Mouse (Mus musculus): ENCODE results near the gene Car4. TPM values are rescaled to one million over a fixed set of nuclear protein-coding genes. Genes with fewer than 3 reads are reported as not detected.

Car4 gene
- polyA plus RNA-seq, 1 experiment from 2014 or later: 5.4 TPM

GRCm38 (mm10) chr11:84976706-84977105 is 19.1 kb downstream of the Car4 start:
- no peak overlapping the region for H3K4me2 ChIP-seq (replicated peaks)
- H3K27me3 ChIP-seq: no peaks in the 10 kb centered on the region
- H3K4me1 ChIP-seq (replicated peaks): 0 out of 2 replicates have a peak, but pooled peaks cover 3% of the 10 kb centered on the region
- 78% methylated on average over 3 of the region's 3 CpGs for WGBS
- ATAC-seq: no peak
- H3K4me3 ChIP-seq (replicated peaks): no peak overlapping the region
- H3K9me3 ChIP-seq: no peaks in the 10 kb centered on the region
- H3K36me3 ChIP-seq: no peaks in the 10 kb centered on the region
- no peak overlapping the region for H3K9ac ChIP-seq (replicated peaks)
- H3K27ac ChIP-seq: no peak overlapping the region

- H3K9ac ChIP-seq (replicated peaks): no peak overlapping the region
- H3K27ac ChIP-seq: no peak overlapping the region
- 84% methylated on average over 3 of the region's 3 CpGs for WGBS
- no peaks in the 10 kb centered on the region for H3K27me3 ChIP-seq
- no peak overlapping the region for H3K4me3 ChIP-seq (replicated peaks)
- H3K9me3 ChIP-seq: no peaks in the 10 kb centered on the region
- no peaks in the 10 kb centered on the region for H3K36me3 ChIP-seq
- ATAC-seq: no peak
- no peak overlapping the region for H3K4me2 ChIP-seq (replicated peaks)
- 0 out of 2 replicates have a peak, but pooled peaks cover 3% of the 10 kb centered on the region for H3K4me1 ChIP-seq (replicated peaks)
These were observed 19.9 kb downstream of the Car4 start for GRCm38 (mm10) chr11:84977385-84977952.

GRCm38 (mm10) chr11:84978113-84978512 is 20.5 kb downstream of the Car4 start:
- H3K27me3 ChIP-seq: no peaks in the 10 kb centered on the region
- H3K4me3 ChIP-seq (replicated peaks): no peak overlapping the region
- no peak overlapping the region for H3K4me2 ChIP-seq (replicated peaks)
- no peak overlapping the region for H3K27ac ChIP-seq
- H3K9ac ChIP-seq (replicated peaks): no peak overlapping the region
- 50% methylated on average over 2 of the region's 2 CpGs for WGBS
- H3K4me1 ChIP-seq (replicated peaks): 0 out of 2 replicates have a peak, but pooled peaks cover 3% of the 10 kb centered on the region
- ATAC-seq: no peak
- no peaks in the 10 kb centered on the region for H3K9me3 ChIP-seq
- peaks cover under 1% of the 10 kb centered on the region; the same call in 1 of the 2 replicates for H3K36me3 ChIP-seq

- Histone ChIP-seq H3K27ac (no peak overlapping the region), H3K27me3 (no peaks in the 10 kb centered on the region), H3K9me3 (no peaks in the 10 kb centered on the region), H3K4me1 (replicated peaks) (no peaks in the 10 kb centered on the region), H3K9ac (replicated peaks) (no peak overlapping the region), H3K4me3 (replicated peaks) (no peak overlapping the region), H3K4me2 (replicated peaks) (no peak overlapping the region), H3K36me3 (peaks cover 7% of the 10 kb centered on the region)
- WGBS: 51% methylated on average over 1 of the region's 1 CpGs
- no peak for ATAC-seq
These were observed 21.8 kb downstream of the Car4 start for GRCm38 (mm10) chr11:84979351-84979750.

- Histone ChIP-seq H3K4me3 (replicated peaks) (no peak overlapping the region), H3K9me3 (no peaks in the 10 kb centered on the region), H3K27ac (no peak overlapping the region), H3K27me3 (no peaks in the 10 kb centered on the region), H3K4me2 (replicated peaks) (no peak overlapping the region), H3K36me3 (peaks cover 12% of the 10 kb centered on the region), H3K9ac (replicated peaks) (no peak overlapping the region), H3K4me1 (replicated peaks) (no peaks in the 10 kb centered on the region)
- no peak for ATAC-seq
- 83% methylated on average over 2 of the region's 2 CpGs for WGBS
These were observed 23.1 kb downstream of the Car4 start for GRCm38 (mm10) chr11:84980697-84981096.

GRCm38 (mm10) chr11:84985421-84985820 is 27.8 kb downstream of the Car4 start:
- Histone ChIP-seq H3K36me3 (peaks cover 35% of the 10 kb centered on the region), H3K4me2 (replicated peaks) (no peak overlapping the region), H3K27ac (no peak overlapping the region), H3K9me3 (no peaks in the 10 kb centered on the region), H3K27me3 (no peaks in the 10 kb centered on the region), H3K4me1 (replicated peaks) (no peaks in the 10 kb centered on the region), H3K4me3 (replicated peaks) (no peak overlapping the region), H3K9ac (replicated peaks) (no peak overlapping the region)
- ATAC-seq: no peak
- WGBS: 93% methylated on average over 6 of the region's 6 CpGs

- 88% methylated on average over 3 of the region's 3 CpGs for WGBS
- Histone ChIP-seq H3K27ac (no peak overlapping the region), H3K36me3 (peaks cover 54% of the 10 kb centered on the region), H3K4me2 (replicated peaks) (no peak overlapping the region), H3K9me3 (no peaks in the 10 kb centered on the region), H3K27me3 (no peaks in the 10 kb centered on the region), H3K4me1 (replicated peaks) (no peaks in the 10 kb centered on the region), H3K9ac (replicated peaks) (no peak overlapping the region), H3K4me3 (replicated peaks) (no peak overlapping the region)
- ATAC-seq: no peak
These were observed 30.8 kb downstream of the Car4 start for GRCm38 (mm10) chr11:84988341-84988919.

- no peaks in the 10 kb centered on the region for H3K4me1 ChIP-seq (replicated peaks)
- no peak for ATAC-seq
- H3K27me3 ChIP-seq: no peaks in the 10 kb centered on the region
- H3K27ac ChIP-seq: no peak overlapping the region
- H3K9me3 ChIP-seq: no peaks in the 10 kb centered on the region
- no peak overlapping the region for H3K4me2 ChIP-seq (replicated peaks)
- peaks cover 59% of the 10 kb centered on the region for H3K36me3 ChIP-seq
- H3K4me3 ChIP-seq (replicated peaks): no peak overlapping the region
- WGBS: 93% methylated on average over 1 of the region's 1 CpGs
- no peak overlapping the region for H3K9ac ChIP-seq (replicated peaks)
These were observed 35.4 kb downstream of the Car4 start for GRCm38 (mm10) chr11:84992996-84993395.

- Histone ChIP-seq H3K27me3 (no peaks in the 10 kb centered on the region), H3K27ac (no peak overlapping the region), H3K36me3 (peaks cover 60% of the 10 kb centered on the region), H3K4me2 (replicated peaks) (no peak overlapping the region), H3K9ac (replicated peaks) (no peak overlapping the region), H3K9me3 (no peaks in the 10 kb centered on the region), H3K4me3 (replicated peaks) (no peak overlapping the region), H3K4me1 (replicated peaks) (no peaks in the 10 kb centered on the region)
- ATAC-seq: no peak
- 86% methylated on average over 1 of the region's 1 CpGs for WGBS
These were observed 37.7 kb downstream of the Car4 start for GRCm38 (mm10) chr11:84995241-84995640.

- no peak for ATAC-seq
- no peak overlapping the region for H3K4me2 ChIP-seq (replicated peaks)
- H3K27ac ChIP-seq: no peak overlapping the region
- no peak overlapping the region for H3K4me3 ChIP-seq (replicated peaks)
- H3K4me1 ChIP-seq (replicated peaks): no peaks in the 10 kb centered on the region
- H3K27me3 ChIP-seq: no peaks in the 10 kb centered on the region
- no peak overlapping the region for H3K9ac ChIP-seq (replicated peaks)
- 90% methylated on average over 3 of the region's 3 CpGs for WGBS
- peaks cover 38% of the 10 kb centered on the region for H3K36me3 ChIP-seq
- no peaks in the 10 kb centered on the region for H3K9me3 ChIP-seq
These were observed 46.0 kb downstream of the Car4 start for GRCm38 (mm10) chr11:85003566-85003965.

GRCm38 (mm10) chr11:85013121-85013520 is 55.5 kb downstream of the Car4 start:
- Histone ChIP-seq H3K4me3 (replicated peaks) (no peak overlapping the region), H3K9me3 (no peaks in the 10 kb centered on the region), H3K9ac (replicated peaks) (no peak overlapping the region), H3K4me2 (replicated peaks) (no peak overlapping the region), H3K27me3 (no peaks in the 10 kb centered on the region), H3K36me3 (peaks cover 49% of the 10 kb centered on the region), H3K4me1 (replicated peaks) (no peaks in the 10 kb centered on the region), H3K27ac (no peak overlapping the region)
- no peak for ATAC-seq
